Mouse (Mus musculus) spleen, adult 2 months (tissue): ENCODE results near the gene Cyp8b1. TPM values are rescaled to one million over a fixed set of nuclear protein-coding genes. Genes with fewer than 3 reads are reported as not detected.

Experiments used
- DNase-seq, 2 experiments: peaks; one replicate each; pipeline versions ENCODE4 v3.0.0 to v3.0.0-alpha.2; 2012 to 2021; ENCODE audit warnings: low spot score in 2 of 2, low read depth in 1 of 2
- H3K27ac ChIP-seq: fragments of 200-500 bp; 2 replicates; pipeline ENCODE4 v1.5.1; 2012; ENCODE audit warnings: low read length, inconsistent platforms; ENCODE audit not compliant: insufficient read depth
- H3K27me3 ChIP-seq: fragments of 200-500 bp; 2 replicates; pipeline ENCODE4 v1.6.1; 2012; ENCODE audit warnings: mild to moderate bottlenecking, moderate library complexity, low read length, inconsistent platforms; ENCODE audit not compliant: control insufficient read depth, insufficient read depth
- H3K36me3 ChIP-seq: fragments of 200-500 bp; 2 replicates; pipeline ENCODE4 v1.6.1; 2012; ENCODE audit warnings: mild to moderate bottlenecking, low read length, inconsistent platforms; ENCODE audit not compliant: control insufficient read depth, insufficient read depth
- H3K4me1 ChIP-seq: fragments of 200-500 bp; 2 replicates; pipeline ENCODE4 v1.6.1; 2011; ENCODE audit warnings: inconsistent platforms; ENCODE audit not compliant: control insufficient read depth, insufficient read depth, insufficient read length
- H3K4me3 ChIP-seq: fragments of 200-500 bp; 2 replicates; pipeline ENCODE4 v1.5.1; 2011; ENCODE audit warnings: mild to moderate bottlenecking, inconsistent platforms; ENCODE audit not compliant: insufficient read depth, insufficient read length; ENCODE audit errors: extremely low read depth
- CTCF ChIP-seq: fragments of 200-500 bp; IDR thresholded peaks from 2 replicates; pipeline ENCODE4 v1.5.1; 2011; ENCODE audit warnings: mild to moderate bottlenecking, inconsistent platforms; ENCODE audit not compliant: insufficient read depth, insufficient read length, insufficient replicate concordance; ENCODE audit errors: extremely low read depth
- POLR2A ChIP-seq: fragments of 200-500 bp; IDR thresholded peaks from 2 replicates; pipeline ENCODE4 v1.6.1; 2011; ENCODE audit warnings: low read depth, low read length, inconsistent platforms
- WGBS: fragments of 180-500 bp; shearing (Covaris S2); methylation state at CpG from one replicate; pipeline ENCODE4 v1.1.7; 2018; 5-methylcytosine and 5-hydroxymethylcytosine counted together
- polyA plus RNA-seq: library from polyadenylated mRNA; depleted of rRNA; stranded (reverse); fragments of >200 nt; gene quantifications from 2 replicates; pipeline ENCODE4 v1.2.3, GENCODE M21; 2012

The Cyp8b1 gene
- polyA plus RNA-seq, 1 experiment = 0.25 TPM

- Histone ChIP-seq H3K36me3 (no peaks in the 10 kb centered on the region), H3K27me3 (no peaks in the 10 kb centered on the region), H3K4me1 (peaks cover 4% of the 10 kb centered on the region; the same call in 1 of the 2 replicates), H3K4me3 (no peak overlapping the region), H3K27ac (no peak overlapping the region)
- peak in 1 of 2 experiments; percentile 75 for DNase-seq
- WGBS = 3% methylated on average over 14 of the region's 14 CpGs
- TF ChIP-seq POLR2A (no peak), CTCF (peak; percentile 34; the same call in 1 of the 2 replicates)
Observed at GRCm38 (mm10) chr9:121880840-121881239, 35.3 kb downstream of the Cyp8b1 start.

- Histone ChIP-seq H3K27ac (no peak overlapping the region), H3K27me3 (no peaks in the 10 kb centered on the region), H3K4me3 (no peak overlapping the region), H3K36me3 (no peaks in the 10 kb centered on the region), H3K4me1 (peaks cover 4% of the 10 kb centered on the region; the same call in 1 of the 2 replicates)
- peak in 1 of 2 experiments; percentile 34 for DNase-seq
- WGBS = 31% methylated on average over 3 of the region's 3 CpGs
- TF ChIP-seq CTCF = no peak
- no peak for TF ChIP-seq POLR2A
Observed at GRCm38 (mm10) chr9:121877052-121877740, 38.9 kb downstream of the Cyp8b1 start.

- TF ChIP-seq POLR2A (no peak), CTCF (no peak)
- Histone ChIP-seq H3K27ac (no peak overlapping the region), H3K4me1 (no peaks in the 10 kb centered on the region), H3K4me3 (no peak overlapping the region), H3K36me3 (no peaks in the 10 kb centered on the region), H3K27me3 (no peaks in the 10 kb centered on the region)
- DNase-seq = no peak
Observed at GRCm38 (mm10) chr9:121873578-121873977, 42.5 kb downstream of the Cyp8b1 start.

- DNase-seq = no peak
- H3K4me3 ChIP-seq = no peak overlapping the region
- no peaks in the 10 kb centered on the region for H3K27me3 ChIP-seq
- H3K36me3 ChIP-seq = no peaks in the 10 kb centered on the region
- H3K4me1 ChIP-seq = no peaks in the 10 kb centered on the region
- TF ChIP-seq CTCF = no peak
- no peak for TF ChIP-seq POLR2A
- no peak overlapping the region for H3K27ac ChIP-seq
- 82% methylated on average over 2 of the region's 2 CpGs for WGBS
Observed at GRCm38 (mm10) chr9:121872062-121872683, 43.9 kb downstream of the Cyp8b1 start.

- 85% methylated on average over 4 of the region's 4 CpGs for WGBS
- Histone ChIP-seq H3K27me3 (no peaks in the 10 kb centered on the region), H3K4me3 (no peak overlapping the region), H3K27ac (no peak overlapping the region), H3K36me3 (no peaks in the 10 kb centered on the region), H3K4me1 (no peaks in the 10 kb centered on the region)
- TF ChIP-seq POLR2A = no peak
- TF ChIP-seq CTCF = no peak
- DNase-seq = no peak
Observed at GRCm38 (mm10) chr9:121869973-121870515, 46.1 kb downstream of the Cyp8b1 start.

GRCm38 (mm10) chr9:121869432-121869831, 46.7 kb downstream of the Cyp8b1 start:
- H3K36me3 ChIP-seq = no peaks in the 10 kb centered on the region
- no peak overlapping the region for H3K27ac ChIP-seq
- H3K27me3 ChIP-seq = no peaks in the 10 kb centered on the region
- no peak for DNase-seq
- WGBS = 89% methylated on average over 5 of the region's 5 CpGs
- no peak overlapping the region for H3K4me3 ChIP-seq
- TF ChIP-seq POLR2A (no peak), CTCF (no peak)
- H3K4me1 ChIP-seq = no peaks in the 10 kb centered on the region
